In the genomic region with DNA sequence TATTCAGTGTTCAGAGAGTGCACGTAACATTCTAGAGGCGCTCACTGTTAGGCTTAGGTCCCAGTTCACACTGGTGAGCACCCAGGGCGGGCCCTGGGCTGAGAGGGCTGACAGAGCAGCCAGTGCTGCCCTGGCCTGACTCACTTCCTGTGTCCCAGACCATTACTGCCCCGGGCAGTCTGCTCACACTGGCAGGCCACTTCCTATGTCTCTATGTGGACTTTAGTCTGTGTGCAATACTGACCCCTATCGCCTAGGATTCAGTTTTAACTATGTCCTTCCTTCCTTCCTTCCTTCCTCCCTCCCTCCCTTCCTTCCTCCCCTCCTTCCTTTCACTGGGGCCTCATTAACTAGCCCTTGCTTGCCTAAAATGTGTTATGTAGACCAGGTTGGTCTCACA, we compare ENCODE assay signal across 10 mouse cellular contexts. TPM values are rescaled to one million over a fixed set of nuclear protein-coding genes. Genes with fewer than 3 reads are reported as not detected.
DNase-seq lines count a peak whose midpoint lies in the region; ATAC-seq lines count a peak whose summit lies in the region.
"Had no signal": no experiment of that assay in that cellular context is flagged by ENCODE, and none has a peak within 500 bp of the region (broad histone marks: within the 10 kb centered on the region; RNA-seq: fewer than 3 reads in every experiment).

No protein-coding gene starts in this region.

- no peaks in the 10 kb centered on the region for H3K79me2 ChIP-seq in macrophage (ENCODE audit: inconsistent target)

- no peak for ATAC-seq in cerebellum, adult (ENCODE audit: insufficient number of reproducible peaks, low FRiP score, low TSS enrichment)
- no peak for ATAC-seq in neural tube, embryonic 15.5 days (ENCODE audit: low FRiP score)

- no peaks in the 10 kb centered on the region for H3K27me3 ChIP-seq in neural tube, embryonic 15.5 days (replicated peaks)
- H3K27me3 ChIP-seq: embryonic facial prominence, embryonic 15.5 days; limb, embryonic 13.5 days had no signal

- no peak overlapping the region for H3K4me3 ChIP-seq in macrophage (ENCODE audit: inconsistent target)
- H3K4me3 ChIP-seq in neural tube, embryonic 15.5 days (replicated peaks) = no peak overlapping the region
- H3K4me3 ChIP-seq: embryonic facial prominence, embryonic 15.5 days; limb, embryonic 13.5 days had no signal

- peak overlapping the region; percentile 4; the same call in 1 of the 2 replicates for H3K27ac ChIP-seq in macrophage
- H3K27ac ChIP-seq in neural tube, embryonic 15.5 days (replicated peaks) = no peak overlapping the region
- H3K27ac ChIP-seq: embryonic facial prominence, embryonic 15.5 days; limb, embryonic 13.5 days had no signal

- 46% methylated on average over 4 of the region's 5 CpGs for WGBS in macrophage (ENCODE audit: missing documents)
- WGBS in neural tube, embryonic 15.5 days = 50% methylated on average over 5 of the region's 5 CpGs

- H3K36me3 ChIP-seq in macrophage (ENCODE audit: inconsistent target) = no peaks in the 10 kb centered on the region
- H3K36me3 ChIP-seq in neural tube, embryonic 15.5 days = no peaks in the 10 kb centered on the region
- H3K36me3 ChIP-seq: embryonic facial prominence, embryonic 15.5 days; limb, embryonic 13.5 days had no signal

- peak; percentile 29 for DNase-seq in cerebellum, adult 9-10 months
- DNase-seq in 3T3-L1 (ENCODE audit: low read depth, low spot score) = peak; percentile 98
- peak; percentile 68 for DNase-seq in embryo, embryonic 11 days
- DNase-seq in kidney, adult 9 months = peak; percentile 66
- no peak for DNase-seq in thymus, postnatal 36 days

- H3K9me3 ChIP-seq in neural tube, embryonic 15.5 days (replicated peaks) = no peaks in the 10 kb centered on the region
- H3K9me3 ChIP-seq: embryonic facial prominence, embryonic 15.5 days; limb, embryonic 13.5 days had no signal

- H3K9ac ChIP-seq in neural tube, embryonic 15.5 days (replicated peaks) = no peak overlapping the region
- H3K9ac ChIP-seq: embryonic facial prominence, embryonic 15.5 days; limb, embryonic 13.5 days had no signal

- no peak overlapping the region for H3K4me2 ChIP-seq in neural tube, embryonic 15.5 days
- H3K4me2 ChIP-seq: embryonic facial prominence, embryonic 15.5 days; limb, embryonic 13.5 days had no signal

- H3K4me1 ChIP-seq in neural tube, embryonic 15.5 days = peaks cover 7% of the 10 kb centered on the region

RNA-seq across cellular contexts. Expression of a gene that starts 44.8 kb away (rescaled TPM):
- total RNA-seq in macrophage (2018; cell fraction: chromatin; rRNA removed) = 100 to 1,000 TPM in 4 of 26 experiments, 10 to 100 TPM in 16, 1 to 10 TPM in 6; 2.2 to 217 (median 37.7) TPM
- 100 to 1,000 TPM in 2 of 26 experiments, 10 to 100 TPM in 16, 1 to 10 TPM in 8; 2.9 to 136 (median 19.5) TPM for total RNA-seq in macrophage (2018; cell fraction: cytosol; rRNA removed)
- 100 to 1,000 TPM in 4 of 26 experiments, 10 to 100 TPM in 18, 1 to 10 TPM in 4; 4.0 to 143 (median 35.6) TPM for total RNA-seq in macrophage (2018; cell fraction: nucleus; rRNA removed)
- polyA plus RNA-seq in macrophage (2018) = 2.3 to 4.3 TPM (median 3.1 TPM) in 3 replicates
- 3.1 and 8.8 TPM in 2 replicates for polyA plus RNA-seq in neural tube, embryonic 15.5 days (2015; fragmentation: Nextera tagmentation; extraction: Ambion mirVana)

RNA-seq across cellular contexts. Expression of a gene that starts 50.1 kb away (rescaled TPM):
- 100 to 1,000 TPM; 109 to 321 (median 191) TPM for total RNA-seq in macrophage (2018; cell fraction: chromatin; rRNA removed)
- total RNA-seq in macrophage (2018; cell fraction: cytosol; rRNA removed) = 10 to 100 TPM in 24 of 26 experiments, 1 to 10 TPM in 2; 9.2 to 22.3 (median 17.3) TPM
- total RNA-seq in macrophage (2018; cell fraction: nucleus; rRNA removed) = 100 to 1,000 TPM in 7 of 26 experiments, 10 to 100 TPM in 19; 46.6 to 154 (median 72.0) TPM
- polyA plus RNA-seq in macrophage (2018) = 8.4 to 11.5 TPM (median 9.5 TPM) in 3 replicates
- 27.5 and 36.5 TPM in 2 replicates for polyA plus RNA-seq in neural tube, embryonic 15.5 days (2015; fragmentation: Nextera tagmentation; extraction: Ambion mirVana)

Comparison
In these comparisons a context has a peak if more than half of its experiments do, and no peak if none do; other contexts are left out.
1. DNase-seq: peak in cerebellum, adult 9-10 months (single experiment), 3T3-L1 (single experiment), embryo, embryonic 11 days (single experiment) and kidney, adult 9 months (single experiment); none in thymus, postnatal 36 days (0 of 2).